Mouse (Mus musculus) G1E (cell line): ENCODE data around the gene Ubr2.

Experiments used
- GATA2 ChIP-seq: IDR thresholded peaks from 2 replicates; pipeline ENCODE4 v1.6.1; 2012; ENCODE audit warnings: low read depth, low read length, inconsistent platforms, borderline replicate concordance
- POLR2AphosphoS5 ChIP-seq: IDR thresholded peaks from 2 replicates; pipeline ENCODE4 v1.6.1; 2012; ENCODE audit warnings: low read depth, low read length, inconsistent platforms; ENCODE audit not compliant: insufficient replicate concordance

DNA sequence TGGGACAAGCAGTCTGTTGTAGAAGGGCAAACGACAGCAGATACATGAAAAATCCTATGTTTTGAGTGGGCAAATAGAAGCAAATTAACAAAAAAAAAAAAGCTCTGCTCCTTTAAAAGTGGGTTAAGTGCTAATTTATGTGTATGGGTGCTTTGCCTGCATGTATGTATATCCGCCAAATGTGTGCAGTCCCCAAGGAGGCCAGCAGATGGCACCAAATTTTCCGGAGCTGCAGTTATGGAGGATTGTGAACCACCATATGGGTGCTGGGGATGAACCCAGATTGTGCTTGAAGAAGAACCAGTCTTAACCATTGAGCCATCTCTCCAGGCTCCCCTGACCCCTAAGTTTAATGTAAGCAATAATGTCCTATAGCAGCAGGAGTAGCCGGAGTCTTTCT, 47.6 kb upstream of the Ubr2 start:
- TF ChIP-seq GATA2: no peak
- TF ChIP-seq POLR2AphosphoS5: no peak
